Mouse (Mus musculus): Measurements from ENCODE around the gene Sh3d21.
"Not testable (repeated sequence)": the region's sequence is repeated elsewhere in the genome, so short reads cannot be mapped to it uniquely, and the experiment has no call there.

Sh3d21 gene

DNA sequence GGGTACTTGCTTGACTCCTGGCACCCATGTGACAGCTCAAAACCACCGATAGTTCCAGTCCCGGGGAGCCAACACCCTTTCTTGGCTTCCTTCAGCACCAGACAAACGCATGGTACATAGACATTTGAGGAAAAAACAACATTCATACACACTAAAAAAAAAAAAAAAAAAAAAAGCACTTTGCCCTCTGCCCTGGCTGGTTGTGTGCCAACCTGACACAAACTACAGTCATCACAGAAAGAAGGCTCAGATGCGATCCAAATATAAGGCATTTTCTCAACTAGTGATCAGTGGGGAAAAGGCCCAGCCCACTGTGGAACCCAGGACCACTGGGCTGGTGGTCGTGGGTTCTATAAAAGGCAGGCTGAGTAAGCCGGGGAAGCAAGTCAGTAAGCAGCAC is 5.6 kb upstream of the Sh3d21 start:
- no peak for DNase-seq (ENCODE audit: low spot score)

DNA sequence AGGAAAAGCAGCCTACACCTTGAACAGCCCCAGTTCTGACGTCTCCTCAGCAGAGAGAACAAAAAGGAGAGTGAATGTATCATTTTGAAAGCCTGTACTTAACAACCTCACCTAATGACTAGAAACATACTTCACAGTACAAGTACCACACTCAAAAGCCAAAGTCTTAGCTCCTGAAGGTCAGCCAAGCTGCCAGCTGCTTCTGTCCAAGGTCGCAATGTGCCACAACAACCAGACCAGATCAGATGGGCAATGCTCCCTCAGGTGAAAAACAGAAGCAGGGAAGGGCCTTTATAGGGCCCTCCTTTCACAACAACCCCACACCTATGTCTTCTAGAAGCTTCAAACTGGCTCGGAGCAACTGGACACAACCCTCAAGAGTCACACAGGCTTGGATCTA is 2.8 kb upstream of the Sh3d21 start:
- DNase-seq (ENCODE audit: low spot score) = no peak

DNA sequence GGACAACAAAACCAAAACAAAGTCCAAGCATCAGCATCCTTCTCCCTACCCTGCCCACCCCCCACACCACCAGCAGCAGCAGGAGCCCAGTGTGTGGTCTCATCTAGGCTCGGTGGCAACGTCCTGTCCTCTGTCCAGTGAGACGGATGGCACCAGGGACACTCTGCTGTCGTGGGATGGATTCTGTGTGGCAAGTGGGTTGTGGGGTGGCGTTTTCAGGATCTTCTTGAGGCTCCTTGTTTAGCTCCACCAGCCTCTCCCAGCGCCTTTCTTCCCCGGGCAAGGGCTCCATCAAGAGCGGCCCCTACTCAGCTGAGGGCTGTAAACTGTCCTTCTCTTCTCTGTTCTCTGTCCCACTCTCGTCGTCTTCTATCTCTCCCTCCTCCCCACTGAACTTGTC is 1.8 kb upstream of the Sh3d21 start:
- DNase-seq (ENCODE audit: low spot score) = not testable (repeated sequence)

DNA sequence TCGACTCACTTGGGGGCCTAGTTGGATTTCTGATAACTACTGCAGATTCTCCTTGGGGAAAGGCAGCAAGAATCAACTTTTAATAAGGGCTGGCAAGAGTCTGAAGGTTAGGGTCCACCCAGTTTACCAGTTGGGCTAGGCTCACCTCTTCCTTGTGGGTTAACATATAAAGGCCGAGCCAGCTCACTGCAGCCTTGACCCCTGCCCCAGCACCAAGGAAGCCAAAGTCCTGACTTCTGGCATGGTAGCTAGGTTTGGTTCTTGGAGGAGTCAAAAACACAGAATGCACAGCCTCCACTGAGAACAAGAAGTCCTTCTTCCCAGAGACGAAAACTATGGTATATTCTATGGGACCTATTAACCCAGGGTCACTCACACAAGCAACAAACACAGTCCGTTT is 394 bp upstream of the Sh3d21 start:
- DNase-seq (ENCODE audit: low spot score) = no peak

DNA sequence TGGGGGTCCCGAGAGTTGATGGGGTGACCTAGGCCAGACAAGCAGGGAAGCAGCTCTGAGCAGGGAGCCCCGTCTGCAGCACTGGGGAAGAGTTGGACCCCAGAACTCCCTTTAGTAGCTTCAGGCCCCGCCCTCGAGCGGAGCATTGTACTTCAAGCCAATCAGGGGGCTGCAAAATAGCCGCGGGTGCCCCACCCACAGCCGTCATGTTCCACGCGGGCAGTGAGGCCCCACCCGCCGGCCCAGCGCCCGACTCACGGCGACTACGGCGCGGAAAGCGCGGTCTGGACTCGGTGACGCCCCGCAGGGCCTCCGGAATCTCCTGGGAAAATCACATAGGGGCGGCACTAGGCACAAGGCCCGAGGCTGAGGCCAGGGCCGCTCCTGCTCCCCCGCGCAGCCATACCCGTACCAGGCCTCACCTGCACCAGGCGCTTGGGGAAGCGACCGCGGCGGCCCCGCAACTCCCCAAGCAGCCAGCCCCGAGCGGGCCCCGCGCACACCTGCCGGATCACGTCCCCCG is 686 bp downstream of the Sh3d21 start:
- peak; percentile 83 for DNase-seq (ENCODE audit: low spot score)

DNA sequence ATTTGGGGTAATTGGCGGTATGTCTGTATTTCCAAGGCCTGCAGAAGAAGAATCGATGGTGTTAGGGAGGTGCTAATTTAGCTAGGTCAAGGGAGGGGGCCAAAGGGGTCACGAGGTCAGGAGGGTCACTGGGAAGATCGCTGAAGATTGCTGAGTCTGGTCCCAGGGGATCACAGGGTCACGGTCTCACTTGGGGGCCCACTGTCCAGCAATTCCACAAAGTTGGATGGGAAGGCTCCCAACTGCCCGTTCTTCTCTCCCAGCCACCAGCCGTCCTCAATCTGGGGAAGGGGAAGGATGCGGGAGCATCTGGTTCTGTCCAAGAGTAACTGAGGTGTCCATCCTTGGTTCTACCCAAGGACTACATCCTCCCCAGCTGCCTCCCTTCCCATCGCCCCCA is 1.3 kb downstream of the Sh3d21 start:
- no peak for DNase-seq (ENCODE audit: low spot score)

DNA sequence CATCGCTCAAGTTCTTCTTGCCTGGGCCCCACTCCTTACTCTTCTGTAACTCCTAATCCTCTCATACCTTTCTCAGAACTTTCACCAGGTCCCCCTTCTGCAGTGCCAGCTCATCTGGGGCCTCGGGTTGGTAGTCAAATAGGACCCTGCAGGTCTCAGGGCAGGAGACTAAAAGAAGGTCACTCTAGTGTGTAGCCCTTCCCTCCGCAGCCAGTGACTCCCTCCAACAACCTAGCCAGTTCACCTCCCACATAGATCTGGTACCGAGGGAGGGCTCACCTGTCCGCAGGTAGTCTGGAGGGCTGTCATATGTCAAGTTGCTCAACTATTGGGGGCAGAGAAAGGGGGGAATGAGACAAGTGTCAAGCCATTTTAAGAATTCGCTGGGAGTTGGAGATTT is 1.8 kb downstream of the Sh3d21 start:
- DNase-seq (ENCODE audit: low spot score) = no peak

DNA sequence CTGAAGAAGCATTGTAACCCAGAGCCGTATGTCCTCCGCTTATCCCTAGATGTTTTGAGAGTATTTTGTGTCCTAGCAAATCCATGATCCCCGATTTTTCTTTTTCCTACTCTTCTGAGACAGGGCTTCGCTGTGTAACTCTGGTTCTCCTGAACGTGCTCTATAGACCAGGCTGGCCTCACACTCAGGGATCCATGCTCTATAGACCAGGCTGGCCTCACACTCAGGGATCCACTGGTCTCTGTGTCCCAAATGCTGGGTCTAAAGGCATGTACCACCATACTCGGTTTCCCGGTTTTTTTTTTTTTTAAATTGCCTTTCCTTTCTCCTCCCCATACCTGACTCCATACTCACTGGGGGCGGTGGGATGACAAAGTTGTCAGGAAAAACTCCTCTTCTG is 2.3 kb downstream of the Sh3d21 start:
- DNase-seq (ENCODE audit: low spot score) = no peak

DNA sequence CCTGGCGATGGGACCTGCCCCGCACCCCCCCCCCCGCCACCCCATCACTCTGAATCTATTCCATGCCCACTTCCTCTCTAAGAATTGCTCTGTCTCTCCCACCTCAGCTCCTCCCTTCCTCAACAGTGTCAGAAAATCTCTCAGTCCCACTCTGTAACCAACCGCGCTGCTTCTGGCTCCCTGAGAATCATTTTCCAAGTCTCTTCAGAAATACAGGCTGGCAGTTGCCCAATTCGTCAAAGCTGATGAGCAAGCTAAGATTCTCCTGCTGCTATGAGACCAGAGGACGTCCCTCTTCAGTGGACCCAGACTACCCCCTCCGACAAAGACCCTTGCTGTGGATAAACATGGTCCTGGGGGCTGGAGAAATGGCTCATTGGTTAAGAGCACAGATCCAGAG is 3.8 kb downstream of the Sh3d21 start:
- DNase-seq (ENCODE audit: low spot score) = no peak

DNA sequence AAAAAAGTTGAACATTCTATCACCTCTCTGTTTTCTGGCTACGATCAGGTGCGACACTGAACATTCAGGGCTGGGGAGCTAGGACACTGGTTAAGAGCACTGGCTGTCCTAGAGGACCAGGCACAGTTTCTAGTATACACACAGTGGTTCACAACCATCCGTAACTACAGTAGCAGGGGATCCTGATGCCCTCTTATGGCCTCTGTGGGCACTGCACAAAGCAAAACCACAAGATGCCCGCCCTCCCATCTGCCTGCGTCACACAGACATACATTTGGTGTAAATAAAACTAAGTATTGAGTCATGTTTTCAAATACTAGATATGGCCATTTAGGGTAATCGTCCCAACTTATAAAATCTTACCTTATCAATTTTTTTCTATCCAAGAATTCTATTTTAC is 5.7 kb downstream of the Sh3d21 start:
- no peak for DNase-seq (ENCODE audit: low spot score)

DNA sequence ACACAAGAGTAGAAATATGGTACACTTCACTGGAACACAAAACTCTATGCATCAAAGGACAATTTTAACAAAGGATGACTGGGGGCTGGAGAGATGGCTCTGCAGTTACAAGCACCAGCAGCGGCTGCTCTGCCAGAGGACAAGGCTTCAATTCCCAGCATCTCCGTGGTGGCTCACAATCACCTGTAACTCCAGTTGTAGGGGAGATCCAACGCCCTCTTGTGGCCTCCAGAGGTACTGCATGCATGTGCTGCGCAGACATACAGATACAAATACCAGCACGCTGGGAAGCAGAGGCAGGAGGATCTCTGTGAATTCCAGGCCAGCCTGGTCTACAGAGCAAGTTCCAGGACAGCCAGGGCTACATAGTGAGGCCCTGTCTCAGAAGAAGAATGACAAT is 6.7 kb downstream of the Sh3d21 start:
- no peak for DNase-seq (ENCODE audit: low spot score)

DNA sequence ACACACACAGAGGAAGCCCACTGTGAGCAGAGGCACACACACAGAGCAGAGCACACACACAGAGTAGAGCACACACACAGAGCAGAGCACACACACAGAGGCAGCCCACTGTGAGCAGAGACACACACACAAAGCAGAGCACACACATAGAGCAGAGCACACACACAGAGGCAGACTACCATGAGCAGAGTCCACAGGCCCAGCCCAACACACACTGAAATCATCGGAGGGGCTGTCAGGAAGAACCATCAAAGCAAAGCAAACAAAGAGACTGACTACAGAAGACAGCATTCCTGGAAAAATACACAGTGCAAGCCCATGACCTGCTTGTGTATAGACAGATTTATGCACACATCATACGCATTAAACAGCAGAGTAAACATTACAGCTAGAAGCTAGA is 7.4 kb downstream of the Sh3d21 start:
- DNase-seq (ENCODE audit: low spot score) = no peak

DNA sequence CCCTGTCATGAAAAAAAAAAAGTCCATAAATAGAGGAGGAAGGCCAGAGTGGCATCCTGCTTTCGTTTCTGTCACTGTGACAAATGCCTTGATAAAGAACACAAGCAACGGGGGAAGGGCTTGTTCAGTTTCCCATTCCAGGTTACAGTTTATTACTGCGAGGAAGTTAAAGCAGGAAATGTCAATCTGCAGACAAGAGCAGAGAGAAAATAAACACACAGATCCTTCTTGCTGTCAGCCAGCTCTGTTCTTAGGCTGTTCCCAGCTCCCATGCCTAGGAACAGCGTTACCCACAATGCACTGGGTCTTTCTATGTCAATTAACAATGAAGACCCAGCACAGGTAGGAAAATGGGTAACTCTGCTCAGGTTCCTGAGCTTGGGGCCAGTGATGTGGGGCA is 8.1 kb downstream of the Sh3d21 start:
- no peak for DNase-seq (ENCODE audit: low spot score)

DNA sequence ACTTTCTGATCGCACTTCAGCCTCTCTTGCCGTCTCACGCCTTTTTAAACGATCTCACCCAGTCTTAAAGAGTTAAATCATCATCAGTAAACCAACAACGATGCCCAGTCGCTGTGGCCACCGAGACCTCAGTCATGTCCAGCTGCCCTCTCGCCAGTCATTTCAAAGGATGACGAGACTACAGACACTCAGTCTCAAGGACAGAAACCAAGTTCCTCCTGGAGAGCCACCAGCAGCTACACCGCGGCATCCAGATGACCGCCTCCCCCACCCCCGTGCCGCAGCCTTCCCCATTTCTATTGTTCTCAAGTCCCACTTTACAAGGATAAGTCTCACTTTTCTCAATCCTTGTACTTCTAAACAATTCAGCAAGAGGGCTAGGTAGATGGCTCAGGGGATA is 10.4 kb downstream of the Sh3d21 start:
- DNase-seq (ENCODE audit: low spot score) = no peak

DNA sequence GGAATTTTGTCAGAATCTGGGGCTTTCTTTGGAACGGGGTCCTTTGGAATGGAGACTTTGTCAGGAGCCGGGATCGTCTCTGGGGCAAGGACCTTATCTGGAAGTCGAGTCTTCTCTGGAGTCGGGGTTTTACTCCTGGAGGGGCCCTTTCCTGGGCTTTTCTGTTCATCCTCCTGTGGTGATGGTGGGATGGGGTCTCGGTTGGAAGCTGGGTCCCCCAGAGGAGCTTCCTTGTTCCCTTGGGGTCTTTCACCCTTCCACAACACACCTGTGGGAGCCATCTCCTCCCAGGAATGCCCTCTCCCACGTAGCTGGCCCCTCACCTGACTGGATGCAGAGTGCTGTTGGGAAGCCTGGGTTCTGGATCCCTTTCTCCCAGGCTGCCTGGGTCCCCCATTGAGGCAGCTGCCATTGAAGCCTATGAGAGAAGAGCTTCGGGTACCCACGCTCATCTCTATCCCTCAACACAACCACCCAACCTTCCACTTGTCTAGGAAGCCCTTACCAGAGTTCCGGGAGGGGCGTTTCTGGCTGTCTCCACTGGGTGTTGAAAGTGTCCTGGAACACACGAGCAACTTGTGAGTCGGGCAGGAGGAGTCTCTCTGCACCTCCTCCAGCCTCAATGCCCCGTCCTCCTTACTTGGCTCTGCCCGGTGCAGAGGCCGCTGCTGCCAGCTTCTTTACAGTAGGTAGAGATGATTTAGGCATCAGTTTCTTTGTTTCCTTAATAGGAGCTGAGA is 11.4 kb downstream of the Sh3d21 start:
- no peak for DNase-seq (ENCODE audit: low spot score)

DNA sequence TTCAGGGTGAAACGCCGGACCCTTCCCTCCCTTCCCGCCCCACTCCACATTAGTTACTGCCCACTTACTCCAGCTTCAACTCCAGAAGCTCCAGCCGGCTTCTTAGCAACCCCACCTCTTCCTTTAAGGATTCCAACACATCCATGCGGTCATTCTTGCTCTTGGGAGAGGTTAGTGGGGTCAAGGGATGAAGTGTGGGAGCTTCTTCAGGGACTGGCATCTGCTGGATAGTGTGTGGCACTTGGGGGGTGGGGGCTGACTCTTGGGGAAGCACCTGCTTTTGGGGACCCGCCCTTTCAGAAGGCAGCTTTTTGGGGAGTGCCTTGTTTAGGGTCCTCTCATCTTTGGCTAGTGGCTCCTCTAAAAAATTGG is 12.4 kb downstream of the Sh3d21 start:
- DNase-seq (ENCODE audit: low spot score) = no peak

DNA sequence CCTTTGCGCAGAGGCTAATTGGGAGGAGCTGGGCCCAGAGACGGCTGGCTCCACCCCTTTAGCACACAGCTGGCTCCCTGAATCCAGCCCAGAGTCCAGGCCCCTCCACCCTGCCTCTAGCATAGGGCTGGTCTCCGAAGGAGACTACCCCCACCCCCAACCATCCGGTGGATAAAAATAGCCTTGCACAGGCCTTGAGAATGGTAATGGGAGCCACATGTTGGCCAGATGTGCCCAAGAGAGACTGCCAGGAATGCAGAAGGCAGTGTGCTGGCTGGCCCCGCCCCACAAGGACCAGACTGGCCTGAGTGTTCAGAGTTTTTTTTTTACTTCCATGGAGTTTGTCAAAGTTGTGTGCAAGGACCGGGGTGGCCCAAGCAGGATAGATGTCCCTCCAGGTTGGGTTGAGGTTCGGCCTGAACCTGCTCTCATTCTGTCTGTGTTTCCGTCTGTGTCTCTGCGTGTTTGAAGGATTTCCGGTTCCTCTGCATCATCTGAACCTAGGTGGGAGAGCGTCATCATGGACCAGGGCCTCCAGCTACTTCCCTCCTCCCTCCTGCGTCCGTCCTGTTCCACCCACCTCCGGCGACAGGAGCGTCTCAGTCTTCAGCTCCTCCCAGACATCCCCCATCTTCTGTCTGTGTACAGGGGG is 12.9 kb downstream of the Sh3d21 start:
- DNase-seq (ENCODE audit: low spot score) = no peak

DNA sequence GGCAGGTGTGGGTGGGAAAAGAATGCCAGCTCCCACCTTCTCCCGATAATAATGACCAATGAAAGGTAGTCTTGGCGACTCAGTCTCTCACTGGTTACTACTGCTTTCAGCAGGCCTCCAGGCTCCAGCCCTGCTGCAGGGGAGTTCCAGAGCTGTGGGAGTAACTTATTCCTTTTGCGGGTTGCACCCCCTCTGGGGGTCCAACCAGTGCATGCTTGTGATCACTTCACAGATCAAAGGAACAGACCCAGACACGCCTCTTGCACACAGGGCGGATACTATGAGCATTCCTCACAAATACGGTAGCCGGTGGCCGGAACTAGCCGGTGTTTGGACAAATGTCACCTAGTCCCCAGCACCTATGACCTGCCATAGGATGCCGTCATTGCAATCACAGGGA is 13.5 kb downstream of the Sh3d21 start:
- DNase-seq (ENCODE audit: low spot score) = no peak

DNA sequence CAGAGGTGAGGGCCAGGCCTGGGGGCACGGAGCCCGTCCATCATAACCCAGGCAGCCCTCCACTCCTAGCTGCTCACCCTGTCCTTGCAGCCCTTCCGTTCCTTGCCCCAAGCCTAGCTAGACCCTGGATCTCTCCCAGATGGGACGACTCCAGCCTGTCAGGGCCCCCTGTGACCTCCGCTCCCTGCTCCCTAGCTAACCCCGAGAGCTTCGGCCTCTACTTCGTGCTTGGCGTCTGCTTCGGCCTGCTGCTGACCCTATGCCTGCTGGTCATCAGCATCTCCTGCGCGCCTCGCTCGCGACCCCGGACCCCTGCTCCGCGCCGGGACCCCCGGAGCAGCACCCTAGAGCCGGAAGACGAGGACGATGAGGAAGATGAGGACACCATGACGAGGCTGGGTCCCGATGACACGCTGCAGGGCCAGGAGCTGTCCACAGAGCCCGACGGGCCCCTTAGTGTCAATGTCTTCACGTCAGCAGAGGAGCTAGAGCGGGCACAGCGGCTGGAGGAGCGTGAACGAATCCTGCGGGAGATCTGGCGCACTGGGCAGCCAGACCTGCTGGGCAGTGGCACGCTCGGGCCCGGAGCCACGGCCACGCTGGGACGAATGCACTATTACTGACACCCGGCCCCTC is 14.1 kb downstream of the Sh3d21 start:
- no peak for DNase-seq (ENCODE audit: low spot score)

DNA sequence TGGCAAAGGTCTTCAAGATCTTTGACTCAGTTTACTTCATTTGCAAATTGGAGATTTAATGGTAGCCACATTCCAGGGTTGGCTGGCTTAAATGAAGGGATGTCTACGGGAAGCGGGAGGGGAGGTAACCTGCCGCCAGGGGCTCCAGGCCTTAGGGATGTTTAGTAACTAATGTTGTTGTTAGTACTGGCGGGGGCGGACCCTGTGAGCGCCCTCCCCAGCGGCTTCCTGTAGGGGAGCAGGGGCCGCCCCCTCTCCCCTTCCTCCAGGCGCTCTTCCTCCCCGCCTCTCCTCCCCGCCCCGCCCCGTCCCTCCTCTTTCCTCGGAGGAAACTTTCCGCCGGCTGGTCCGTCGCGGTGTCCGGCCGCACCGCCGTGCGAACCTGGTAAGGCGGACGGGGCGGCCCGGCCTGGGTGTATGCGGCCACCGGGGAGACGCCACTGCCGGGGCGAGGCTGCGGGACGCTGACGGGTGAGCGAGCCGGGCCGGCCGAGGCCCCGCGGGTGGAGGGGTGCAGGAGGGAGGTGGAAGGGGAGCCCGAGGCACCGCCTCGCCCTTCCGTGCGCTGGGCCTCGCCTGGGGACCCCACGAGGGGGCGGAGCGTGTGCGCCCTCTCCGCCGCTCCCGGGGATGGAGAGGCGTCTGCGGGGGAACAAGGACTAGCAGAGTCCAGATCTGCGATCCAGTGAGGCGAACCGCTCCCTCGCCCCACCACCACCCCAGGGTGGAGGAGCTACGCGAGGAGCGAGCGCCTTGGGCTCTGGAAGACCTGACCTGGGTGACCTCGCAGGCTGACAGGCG is 14.9 kb downstream of the Sh3d21 start:
- DNase-seq (ENCODE audit: low spot score) = no peak

DNA sequence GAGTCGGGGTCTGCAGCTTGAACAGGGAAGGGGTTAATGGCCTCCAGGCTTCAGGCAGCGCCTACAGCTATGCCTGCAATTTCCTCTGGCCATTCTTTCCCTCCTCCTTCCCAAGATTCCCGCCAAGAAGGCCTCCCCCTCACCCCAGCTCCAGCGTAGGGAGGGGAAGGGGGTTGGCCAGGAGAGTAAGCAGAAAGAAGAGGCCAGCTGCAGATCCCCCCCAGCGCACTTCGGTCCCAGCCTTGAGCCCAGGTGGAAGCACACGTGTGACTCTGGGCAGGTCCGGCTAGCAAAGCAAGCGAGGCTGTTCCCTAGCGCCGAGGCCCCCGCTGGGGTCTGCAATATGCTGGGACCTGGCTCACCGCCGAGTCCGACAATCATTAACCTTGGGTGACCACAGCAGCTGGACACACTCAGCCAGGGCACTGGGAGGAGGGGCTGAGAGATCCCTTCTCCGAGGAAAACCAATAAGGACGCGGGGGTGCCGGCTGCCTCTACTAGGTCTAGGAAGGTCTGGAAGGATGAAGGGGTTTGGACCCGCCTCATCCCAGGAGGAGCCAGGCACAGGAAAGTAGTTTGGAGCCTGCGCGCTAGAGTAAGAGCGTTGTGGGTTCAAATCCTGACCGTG is 15.6 kb downstream of the Sh3d21 start, which contains the start of gene Eva1b:
Gene Eva1b, plus strand, starts transcription at position 212 of the 628 bp plus-strand sequence.
- no peak for DNase-seq (ENCODE audit: low spot score)

DNA sequence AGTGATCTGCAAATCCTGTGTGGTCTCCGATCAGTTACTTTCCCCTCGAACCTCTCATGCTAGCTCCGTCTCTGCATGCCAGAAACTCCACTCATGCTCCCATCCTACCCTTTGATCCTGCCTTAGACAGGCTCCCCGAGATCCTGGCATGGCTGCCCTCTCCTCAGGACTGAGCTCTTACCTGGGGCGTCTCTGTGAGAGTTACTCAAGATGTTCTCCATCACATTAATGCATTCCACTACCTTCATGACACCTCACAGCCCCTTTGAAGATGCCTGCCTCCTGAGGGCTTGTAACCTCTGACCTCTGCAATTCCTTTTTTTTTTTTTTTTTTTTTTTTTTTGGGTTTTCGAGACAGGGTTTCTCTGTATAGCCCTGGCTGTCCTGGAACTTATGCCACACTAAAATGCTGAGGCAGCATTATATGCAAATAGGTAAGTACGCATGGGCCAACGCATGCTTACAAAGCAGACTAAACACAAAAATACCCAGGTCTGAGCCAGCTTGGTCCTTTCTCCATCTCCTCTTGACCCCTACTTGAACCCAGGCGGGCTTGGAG is 16.2 kb downstream of the Sh3d21 start:
- DNase-seq (ENCODE audit: low spot score) = no peak

Data from layer of hippocampus, adult 11-12 months (tissue).